Mouse (Mus musculus): ENCODE measurements at regions not wholly inside any gene's neighbourhood (a gene's known extent, or its start where the extent isn't known, plus 50 kb on each side); places are given as distances from the start of the nearest gene placed in this dataset.
"Not testable (repeated sequence)": the region's sequence is repeated elsewhere in the genome, so short reads cannot be mapped to it uniquely, and the experiment has no call there.

- DNase-seq (ENCODE audit: low spot score in 2 of 2), result no peak
Observed at GRCm38 (mm10) chr1:83970641-83971285, 393.2 kb downstream of the Pid1 start.

DNA sequence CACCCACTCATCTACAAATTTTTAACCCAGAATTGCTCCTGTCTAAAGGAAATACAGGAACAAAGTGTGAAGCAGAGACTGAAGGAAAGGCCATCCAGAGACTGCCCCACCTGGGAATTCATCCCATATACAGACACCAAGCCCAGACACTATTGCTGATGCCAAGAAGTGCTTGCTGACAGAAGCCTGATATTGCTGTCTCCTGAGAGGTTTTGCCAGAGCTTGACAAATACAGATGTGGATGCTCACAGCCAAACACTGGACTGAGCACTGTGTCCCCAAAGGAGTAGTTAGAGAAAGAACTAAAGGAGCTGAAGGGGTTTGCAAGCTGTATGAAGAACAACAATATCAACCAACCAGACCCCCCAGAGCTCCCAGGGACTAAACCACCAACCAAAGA is 399.3 kb downstream of the Pid1 start:
- DNase-seq (ENCODE audit: low spot score in 2 of 2), result not testable (repeated sequence)

DNA sequence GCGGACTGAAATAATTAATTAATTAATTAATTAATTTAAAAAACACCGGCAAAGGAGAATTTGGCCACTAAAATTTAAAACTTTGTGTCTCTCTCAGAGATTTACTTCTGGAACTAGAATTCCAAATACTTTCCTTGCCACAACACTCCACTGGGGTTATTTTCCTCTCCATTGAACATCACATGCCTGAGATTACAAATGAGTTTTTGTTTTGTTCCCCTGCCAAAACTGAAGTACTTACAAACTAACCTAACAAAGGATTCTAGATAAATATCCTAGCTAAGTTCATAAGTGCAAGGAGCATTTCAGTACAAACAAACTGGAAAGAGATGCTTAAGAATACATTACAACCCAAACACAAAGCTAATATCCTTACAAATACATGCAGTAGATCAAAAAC is 402.2 kb downstream of the Pid1 start:
- no peak for DNase-seq (ENCODE audit: low spot score in 2 of 2)

GRCm38 (mm10) chr1:83959756-83960155 is 404.2 kb downstream of the Pid1 start:
- DNase-seq (ENCODE audit: low spot score in 2 of 2), result no peak

DNA sequence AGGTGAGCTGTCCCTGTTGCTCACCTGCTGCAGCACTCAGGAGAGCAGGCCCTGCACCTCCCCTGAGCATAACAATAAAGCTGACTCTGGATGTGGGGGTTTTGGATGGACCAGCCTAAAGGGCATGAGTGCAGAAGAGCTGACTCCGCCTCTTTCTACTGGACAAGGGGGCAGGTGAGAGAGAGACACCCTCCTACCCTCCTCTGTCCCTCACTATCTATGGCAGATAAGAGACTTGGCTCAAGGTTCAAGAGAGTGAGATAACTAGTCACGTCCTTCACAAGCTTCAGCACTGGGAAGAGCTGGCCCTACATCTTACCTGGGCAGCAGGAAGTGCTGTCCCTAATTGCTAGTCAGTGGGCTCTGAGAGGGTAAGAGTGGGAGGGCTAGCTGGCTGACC is 441.1 kb downstream of the Pid1 start:
- no peak for DNase-seq (ENCODE audit: low spot score in 2 of 2)

DNA sequence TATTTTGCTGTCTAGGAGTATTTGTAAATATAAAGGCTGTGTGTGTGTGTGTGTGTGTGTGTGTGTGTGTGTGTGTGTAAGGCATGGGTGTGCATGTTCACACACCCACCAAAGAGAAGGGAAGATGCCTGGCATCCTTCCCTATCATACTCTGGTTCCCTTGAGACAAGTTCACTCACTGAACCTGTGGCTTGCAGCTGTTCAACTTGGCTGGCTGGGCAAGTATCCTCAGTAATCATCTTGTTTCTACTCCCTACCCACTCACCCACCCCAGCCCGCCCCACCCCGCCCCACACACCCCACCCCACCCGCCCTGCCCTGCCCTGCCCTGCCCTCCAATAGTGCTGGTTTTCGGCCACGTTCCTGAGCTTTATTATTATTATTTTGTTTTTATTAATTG is 448.5 kb downstream of the Pid1 start:
- no peak for DNase-seq (ENCODE audit: low spot score in 2 of 2)

GRCm38 (mm10) chr1:83907347-83907746 is 456.6 kb downstream of the Pid1 start:
- DNase-seq (ENCODE audit: low spot score in 2 of 2), result no peak

- no peak for DNase-seq (ENCODE audit: low spot score in 2 of 2)
Observed at GRCm38 (mm10) chr1:83906906-83907305, 457.1 kb downstream of the Pid1 start.

DNA sequence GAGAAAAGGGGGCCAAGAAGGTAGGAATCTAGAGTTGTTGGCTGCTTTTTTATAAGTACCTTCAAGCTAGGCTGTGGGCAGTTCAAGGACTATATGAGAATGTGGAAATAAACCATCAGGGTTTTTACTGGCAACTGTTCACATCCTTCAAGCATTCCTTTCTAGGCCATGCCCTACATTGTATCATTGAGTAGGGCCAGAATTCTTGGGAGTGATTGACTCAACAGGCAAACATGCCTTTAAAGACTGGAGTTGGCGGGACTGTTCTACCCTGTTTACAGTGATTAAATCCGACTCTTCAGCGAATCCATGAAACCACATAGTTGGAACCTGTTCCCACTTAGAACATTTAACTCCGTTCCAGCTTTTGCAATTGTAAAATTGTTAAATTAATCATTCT is 463.8 kb downstream of the Pid1 start:
- DNase-seq (ENCODE audit: low spot score in 2 of 2), result no peak

- no peak for DNase-seq (ENCODE audit: low spot score in 2 of 2)
Observed at GRCm38 (mm10) chr1:83896650-83897049, 467.3 kb downstream of the Pid1 start.

- no peak for DNase-seq (ENCODE audit: low spot score in 2 of 2)
Observed at GRCm38 (mm10) chr1:83879109-83879399, 471.1 kb upstream of the Sphkap start.

GRCm38 (mm10) chr1:83878330-83879108 is 470.5 kb upstream of the Sphkap start:
- no peak for DNase-seq (ENCODE audit: low spot score in 2 of 2)

- DNase-seq (ENCODE audit: low spot score in 2 of 2), result peak in 1 of 2 experiments; percentile 7
Observed at GRCm38 (mm10) chr1:83870853-83871567, 463.0 kb upstream of the Sphkap start.

DNA sequence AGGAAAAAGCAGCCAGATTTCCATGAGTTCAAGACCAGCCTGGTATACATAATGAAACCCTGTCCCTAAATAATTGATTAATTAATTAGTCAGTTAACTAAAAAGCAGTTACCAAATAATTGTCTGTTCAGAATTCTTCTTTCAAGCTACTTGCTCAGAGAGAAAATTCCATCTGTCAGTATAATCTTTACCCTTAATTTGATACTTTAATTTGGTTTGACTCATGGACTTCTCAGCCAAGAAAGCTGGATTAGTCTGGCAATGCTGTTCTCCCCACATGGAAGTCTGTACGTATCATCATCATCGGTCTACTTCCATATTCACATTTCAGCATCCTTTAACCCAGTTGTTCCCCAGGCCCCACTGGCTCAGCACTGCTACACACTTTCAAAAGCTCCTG is 461.0 kb upstream of the Sphkap start:
- DNase-seq (ENCODE audit: low spot score in 2 of 2), result no peak

DNA sequence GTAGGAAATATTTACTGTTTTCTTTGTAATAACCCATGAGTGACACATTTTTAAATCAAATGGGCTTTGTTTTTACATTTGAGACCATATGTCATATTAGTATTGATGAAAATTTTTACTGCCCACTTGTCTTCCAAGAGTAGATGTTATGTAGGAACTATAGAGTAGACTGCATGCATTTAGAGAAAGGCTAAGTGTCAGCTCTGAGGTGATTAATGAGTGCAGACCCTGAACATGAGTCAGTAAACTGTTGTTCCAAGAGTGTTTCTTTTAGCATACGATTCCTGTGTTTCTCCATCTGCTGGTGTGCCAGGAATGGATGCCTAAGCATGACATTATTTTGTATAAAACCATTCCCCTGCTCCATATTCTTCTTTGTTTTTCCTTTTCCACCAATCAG is 454.5 kb upstream of the Sphkap start:
- no peak for DNase-seq (ENCODE audit: low spot score in 2 of 2)

DNA sequence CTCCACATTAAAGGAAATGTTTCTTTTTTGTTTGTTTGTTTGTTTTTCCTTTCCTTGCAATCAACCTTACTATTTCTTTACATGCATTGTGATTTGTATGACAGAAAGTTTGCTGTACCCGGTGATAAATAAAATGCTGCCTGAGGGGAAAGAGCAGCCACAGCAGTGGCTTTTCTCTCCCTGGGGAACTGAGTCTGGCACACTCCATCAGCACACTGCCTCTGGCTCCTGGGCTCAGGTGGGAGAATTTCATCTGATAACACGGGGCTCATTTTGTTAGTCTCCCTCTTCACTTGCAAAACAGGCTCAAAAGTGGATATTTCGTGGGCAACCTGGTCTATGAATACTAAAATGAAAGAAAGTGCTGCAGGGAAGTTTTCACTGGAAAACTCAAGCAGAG is 454.1 kb upstream of the Sphkap start:
- no peak for DNase-seq (ENCODE audit: low spot score in 2 of 2)

- no peak for DNase-seq (ENCODE audit: low spot score in 2 of 2)
Observed at GRCm38 (mm10) chr1:83859732-83860424, 451.9 kb upstream of the Sphkap start.

DNA sequence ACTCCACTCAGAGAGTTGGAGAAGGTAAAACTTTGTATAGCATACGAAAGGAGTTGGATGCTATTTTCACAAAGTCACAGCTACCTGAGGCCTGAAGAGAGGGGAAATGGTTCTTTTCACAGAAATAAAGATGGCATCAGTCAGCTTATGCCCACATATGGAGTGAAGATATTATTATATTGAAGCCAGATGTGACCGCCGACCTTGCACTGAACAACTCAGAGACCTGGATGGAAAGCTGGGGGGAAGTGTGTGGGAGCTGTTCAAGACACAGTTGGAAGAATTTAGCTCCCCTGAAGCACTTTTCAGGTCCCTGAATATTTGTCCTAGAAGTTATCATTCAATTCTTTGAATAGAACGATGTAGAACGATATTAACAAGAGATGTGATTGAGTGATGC is 446.0 kb upstream of the Sphkap start:
- no peak for DNase-seq (ENCODE audit: low spot score in 2 of 2)

GRCm38 (mm10) chr1:83851081-83851480 is 443.1 kb upstream of the Sphkap start:
- DNase-seq (ENCODE audit: low spot score in 2 of 2), result no peak

DNA sequence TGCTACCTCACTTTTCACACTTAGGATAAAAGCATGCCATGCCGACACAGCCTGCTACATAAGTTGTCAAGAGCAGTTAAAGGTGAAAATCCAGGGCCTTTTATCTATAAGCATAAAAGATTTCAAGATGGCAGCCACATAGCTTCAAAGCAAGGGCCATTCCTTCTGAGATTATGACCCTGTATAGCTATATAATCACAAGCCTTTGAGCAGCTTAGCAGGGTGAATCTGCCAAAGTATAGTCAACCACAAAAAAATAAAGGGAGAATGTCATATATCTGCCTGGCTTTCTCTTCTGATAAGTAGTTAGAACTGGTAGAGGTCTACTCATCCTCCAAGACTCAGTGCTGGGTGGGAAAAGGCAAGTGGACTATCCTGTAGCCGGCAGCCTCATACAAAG is 440.4 kb upstream of the Sphkap start:
- no peak for DNase-seq (ENCODE audit: low spot score in 2 of 2)

GRCm38 (mm10) chr1:83847992-83848391 is 440.0 kb upstream of the Sphkap start:
- DNase-seq (ENCODE audit: low spot score in 2 of 2), result no peak

GRCm38 (mm10) chr1:83844827-83845379 is 436.9 kb upstream of the Sphkap start:
- DNase-seq (ENCODE audit: low spot score in 2 of 2), result no peak
